Mouse (Mus musculus): Measurements from ENCODE around the gene Mecom. TPM values are rescaled to one million over a fixed set of nuclear protein-coding genes. Genes with fewer than 3 reads are reported as not detected.

The Mecom gene
- polyA plus RNA-seq, 1 experiment from 2014 or later, result 44.4 TPM

DNA sequence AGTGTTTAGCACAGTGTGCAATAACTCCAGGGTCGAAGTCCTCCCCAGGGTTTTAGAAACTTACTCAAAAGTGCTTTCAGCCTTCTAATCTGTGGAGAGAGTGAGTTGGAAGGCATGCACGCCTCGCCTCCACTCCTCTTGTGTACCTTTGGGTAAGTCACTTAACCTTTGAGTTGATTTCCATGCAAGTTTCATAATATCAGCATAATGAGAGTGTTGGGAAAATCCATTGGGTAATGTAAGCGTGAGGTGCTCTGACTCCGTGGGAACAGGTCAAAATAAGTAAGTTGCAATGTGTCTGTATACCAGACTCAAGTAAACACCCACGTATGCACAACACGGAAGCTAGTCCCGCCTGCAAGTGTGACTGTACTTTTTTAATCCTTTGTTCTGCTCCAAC, 528.4 kb downstream of the Mecom start:
- 83% methylated on average over 8 of the region's 8 CpGs for WGBS

DNA sequence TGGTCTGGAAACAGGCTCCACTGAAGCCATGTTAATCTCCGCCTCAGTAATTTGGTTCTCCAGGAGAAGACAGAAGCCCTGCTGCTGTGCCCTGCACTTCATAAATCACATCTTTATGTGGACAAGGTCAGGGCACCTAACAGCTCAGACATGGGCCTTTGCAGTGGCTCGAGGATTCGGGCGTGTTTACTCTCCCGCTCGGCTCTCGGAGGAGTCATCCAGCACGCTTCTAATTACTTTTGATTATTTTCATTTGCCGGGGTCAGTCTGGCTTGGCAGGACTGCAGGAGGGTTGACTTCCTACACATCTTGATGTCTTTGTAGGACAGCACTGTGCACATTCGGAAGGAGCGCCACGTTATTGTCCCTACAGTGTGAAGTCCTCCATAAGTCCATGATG, 529.6 kb downstream of the Mecom start:
- peaks cover 17% of the 10 kb centered on the region; the same call in 1 of the 2 replicates for H3K27me3 ChIP-seq
- H3K27ac ChIP-seq, result no peak overlapping the region
- no peak overlapping the region for H3K9ac ChIP-seq
- H3K9me3 ChIP-seq (replicated peaks), result no peaks in the 10 kb centered on the region
- H3K4me2 ChIP-seq (replicated peaks), result no peak overlapping the region
- H3K36me3 ChIP-seq, result no peaks in the 10 kb centered on the region
- WGBS, result 26% methylated on average over 12 of the region's 12 CpGs
- ATAC-seq (ENCODE audit: low FRiP score), result no peak
- no peak overlapping the region for H3K4me3 ChIP-seq
- H3K4me1 ChIP-seq, result peaks cover 13% of the 10 kb centered on the region

More for the DNA sequence above, 528.4 kb downstream of the Mecom start:
- Histone ChIP-seq H3K9me3 (replicated peaks) (no peaks in the 10 kb centered on the region), H3K4me3 (no peak overlapping the region), H3K4me2 (replicated peaks) (no peak overlapping the region), H3K9ac (no peak overlapping the region), H3K27ac (no peak overlapping the region), H3K27me3 (peaks cover 14% of the 10 kb centered on the region; the same call in 1 of the 2 replicates), H3K4me1 (peaks cover 10% of the 10 kb centered on the region), H3K36me3 (no peaks in the 10 kb centered on the region)
- no peak for ATAC-seq (ENCODE audit: low FRiP score)

GRCm38 (mm10) chr3:30016766-30017165, 531.0 kb downstream of the Mecom start:
- Histone ChIP-seq H3K36me3 (no peaks in the 10 kb centered on the region), H3K9ac (no peak overlapping the region), H3K27ac (no peak overlapping the region), H3K4me3 (no peak overlapping the region), H3K9me3 (replicated peaks) (no peaks in the 10 kb centered on the region), H3K4me1 (peaks cover 21% of the 10 kb centered on the region), H3K4me2 (replicated peaks) (no peak overlapping the region), H3K27me3 (peaks cover 20% of the 10 kb centered on the region)
- 62% methylated on average over 5 of the region's 5 CpGs for WGBS
- no peak for ATAC-seq (ENCODE audit: low FRiP score)

GRCm38 (mm10) chr3:30014962-30015660, 532.7 kb downstream of the Mecom start:
- no peaks in the 10 kb centered on the region for H3K36me3 ChIP-seq
- no peaks in the 10 kb centered on the region for H3K9me3 ChIP-seq (replicated peaks)
- H3K4me2 ChIP-seq (replicated peaks), result no peak overlapping the region
- H3K9ac ChIP-seq, result no peak overlapping the region
- 8% methylated on average over 10 of the region's 10 CpGs for WGBS
- H3K4me1 ChIP-seq, result peaks cover 21% of the 10 kb centered on the region
- peak; percentile 57; the same call in 1 of the 2 replicates for ATAC-seq (ENCODE audit: low FRiP score)
- H3K27ac ChIP-seq, result no peak overlapping the region
- no peak overlapping the region for H3K4me3 ChIP-seq
- H3K27me3 ChIP-seq, result peaks cover 28% of the 10 kb centered on the region

DNA sequence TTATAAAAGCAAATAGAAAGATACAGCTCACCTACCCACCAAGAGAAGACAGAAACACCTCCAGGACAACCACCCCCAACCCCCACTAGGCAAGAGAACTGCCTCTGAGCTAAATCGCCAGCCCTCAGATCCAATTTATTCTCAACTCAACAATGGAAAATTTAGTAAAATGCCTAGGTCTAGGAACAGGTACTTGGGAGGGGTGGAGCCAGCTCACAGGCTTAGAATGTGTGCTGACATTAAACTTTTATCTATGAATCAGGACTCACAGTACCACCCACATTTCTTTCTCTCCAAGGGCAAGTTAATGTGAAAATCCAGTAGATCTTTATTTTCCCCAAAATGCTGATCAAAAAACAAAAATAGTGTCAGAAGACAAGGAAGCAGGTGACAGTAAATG, 533.5 kb downstream of the Mecom start:
- WGBS, result 59% methylated on average over 1 of the region's 1 CpGs
- H3K4me3 ChIP-seq, result no peak overlapping the region
- H3K36me3 ChIP-seq, result no peaks in the 10 kb centered on the region
- no peaks in the 10 kb centered on the region for H3K9me3 ChIP-seq (replicated peaks)
- no peak overlapping the region for H3K27ac ChIP-seq
- no peak overlapping the region for H3K9ac ChIP-seq
- H3K4me2 ChIP-seq (replicated peaks), result no peak overlapping the region
- H3K4me1 ChIP-seq, result peaks cover 21% of the 10 kb centered on the region
- peaks cover 28% of the 10 kb centered on the region for H3K27me3 ChIP-seq
- ATAC-seq (ENCODE audit: low FRiP score), result no peak

DNA sequence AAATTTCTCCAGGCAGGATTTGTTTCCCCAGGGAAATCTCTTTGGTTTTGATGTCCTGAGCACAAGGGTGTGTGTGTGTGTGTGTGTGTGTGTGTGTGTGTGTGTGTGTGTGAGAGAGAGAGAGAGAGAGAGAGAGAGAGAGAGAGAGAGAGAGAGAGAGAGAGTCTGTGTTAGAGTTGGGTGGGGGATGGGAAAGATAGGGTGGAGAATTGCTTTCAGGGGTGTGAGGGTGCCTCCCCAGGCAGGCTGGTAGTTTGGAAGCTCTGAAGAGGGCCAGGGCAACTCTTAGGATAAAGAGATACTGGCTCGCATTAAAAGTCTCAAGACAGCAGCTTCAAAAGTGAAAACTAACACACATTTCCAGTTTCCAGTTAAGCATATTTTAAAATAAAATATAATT, 534.4 kb downstream of the Mecom start:
- WGBS, result 22% methylated on average over 1 of the region's 1 CpGs
- Histone ChIP-seq H3K4me2 (replicated peaks) (peak overlapping the region; percentile 79), H3K27ac (peak overlapping the region; percentile 85; the same call in 1 of the 2 replicates), H3K36me3 (no peaks in the 10 kb centered on the region), H3K4me3 (peak overlapping the region; percentile 51; the same call in 1 of the 2 replicates), H3K9me3 (replicated peaks) (no peaks in the 10 kb centered on the region), H3K9ac (peak overlapping the region; percentile 73), H3K27me3 (peaks cover 28% of the 10 kb centered on the region), H3K4me1 (peaks cover 21% of the 10 kb centered on the region)
- 0 out of 2 replicates have a peak, but pooled peaks have one; percentile 14 for ATAC-seq (ENCODE audit: low FRiP score)

DNA sequence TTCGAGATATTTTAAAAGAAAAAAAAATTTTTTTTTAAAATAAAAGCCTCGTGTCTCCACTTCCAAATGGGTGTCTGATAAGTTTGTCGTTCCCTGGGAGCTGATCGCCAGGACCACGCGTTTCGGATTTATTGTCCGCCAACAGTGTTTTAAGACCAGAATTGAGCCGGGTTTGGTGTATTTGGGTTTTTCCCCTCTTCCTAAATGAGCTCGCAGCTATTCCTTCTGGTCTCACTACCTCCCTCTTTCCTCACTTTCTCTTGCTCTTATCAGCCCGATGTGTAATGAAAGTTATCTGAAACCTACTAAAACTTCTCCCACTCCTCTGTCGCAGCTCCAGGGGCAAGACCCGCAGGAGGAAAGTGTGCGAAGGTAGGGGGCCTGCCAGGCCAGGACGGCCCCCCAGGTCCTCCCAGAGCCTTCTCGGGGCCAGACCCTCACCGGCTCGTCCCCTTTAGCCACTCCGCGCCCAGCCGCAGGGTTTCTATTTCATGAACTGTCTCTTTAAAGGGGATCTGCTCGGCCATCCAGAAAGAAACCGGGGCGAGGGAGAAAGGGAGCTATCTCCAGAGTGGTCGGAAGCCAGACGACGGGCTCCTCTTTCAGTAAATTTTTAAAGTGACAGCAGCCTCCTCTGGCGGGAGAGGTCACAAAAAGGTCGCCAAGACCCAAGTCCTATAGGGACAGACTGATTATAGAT, 535.0 kb downstream of the Mecom start:
- Histone ChIP-seq H3K9me3 (replicated peaks) (no peaks in the 10 kb centered on the region), H3K4me1 (peaks cover 17% of the 10 kb centered on the region), H3K9ac (peak overlapping the region; percentile 73), H3K27me3 (peaks cover 28% of the 10 kb centered on the region), H3K4me3 (peak overlapping the region; percentile 51), H3K27ac (peak overlapping the region; percentile 85), H3K4me2 (replicated peaks) (peak overlapping the region; percentile 79), H3K36me3 (no peaks in the 10 kb centered on the region)
- under 1% methylated on average over 29 of the region's 29 CpGs for WGBS
- peak; percentile 63 for ATAC-seq (ENCODE audit: low FRiP score)

GRCm38 (mm10) chr3:30012150-30012549, 535.7 kb downstream of the Mecom start:
- H3K9ac ChIP-seq, result peak overlapping the region; percentile 73
- 0 out of 2 replicates have a peak, but pooled peaks have one; percentile 53 for ATAC-seq (ENCODE audit: low FRiP score)
- H3K27me3 ChIP-seq, result peaks cover 28% of the 10 kb centered on the region
- under 1% methylated on average over 27 of the region's 27 CpGs for WGBS
- peaks cover 15% of the 10 kb centered on the region for H3K4me1 ChIP-seq
- no peaks in the 10 kb centered on the region for H3K9me3 ChIP-seq (replicated peaks)
- peak overlapping the region; percentile 85 for H3K27ac ChIP-seq
- peak overlapping the region; percentile 79 for H3K4me2 ChIP-seq (replicated peaks)
- peak overlapping the region; percentile 51 for H3K4me3 ChIP-seq
- H3K36me3 ChIP-seq, result no peaks in the 10 kb centered on the region

DNA sequence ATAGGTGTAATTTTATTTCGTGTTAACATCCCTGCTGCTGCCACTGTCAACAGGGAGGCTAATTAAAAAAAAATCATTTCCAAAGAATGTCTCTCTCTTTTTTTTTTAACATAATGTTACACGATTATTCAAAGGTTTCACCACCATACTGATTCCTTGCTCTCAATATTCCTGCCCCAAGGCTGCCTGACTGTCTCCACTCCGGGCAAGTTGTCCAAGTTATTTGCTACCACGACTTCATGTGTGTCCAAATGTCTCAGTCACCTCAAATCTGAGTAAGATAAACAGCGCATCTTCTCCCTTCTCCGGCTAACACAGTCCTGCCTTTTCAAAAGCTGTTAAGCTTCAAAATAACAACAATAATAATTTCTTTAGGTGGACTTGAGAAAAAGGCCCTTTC, 536.1 kb downstream of the Mecom start:
- Histone ChIP-seq H3K27me3 (peaks cover 27% of the 10 kb centered on the region), H3K27ac (peak overlapping the region; percentile 85; the same call in 1 of the 2 replicates), H3K4me3 (peak overlapping the region; percentile 51), H3K36me3 (no peaks in the 10 kb centered on the region), H3K9me3 (replicated peaks) (no peaks in the 10 kb centered on the region), H3K4me1 (peaks cover 15% of the 10 kb centered on the region), H3K4me2 (replicated peaks) (peak overlapping the region; percentile 79), H3K9ac (peak overlapping the region; percentile 38; the same call in 1 of the 2 replicates)
- WGBS, result 10% methylated on average over 6 of the region's 6 CpGs
- ATAC-seq (ENCODE audit: low FRiP score), result no peak

DNA sequence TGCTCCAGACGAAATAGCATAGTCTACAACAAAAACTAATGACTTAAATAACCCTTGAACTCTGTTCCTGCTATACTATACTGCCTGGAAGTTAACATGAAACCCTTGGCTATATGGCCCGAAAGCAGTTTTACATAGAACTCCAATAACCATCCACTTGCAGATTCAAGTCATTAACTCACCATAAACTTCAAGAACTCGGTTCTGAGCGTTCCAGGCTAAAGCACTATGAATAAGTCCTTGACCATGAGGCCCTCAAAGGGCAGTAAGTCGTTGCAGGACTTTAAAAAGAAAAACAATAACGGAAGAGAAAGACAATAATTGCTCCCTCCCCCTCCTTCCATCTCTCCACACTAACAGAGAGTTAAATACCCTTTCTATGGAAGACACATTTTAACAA, 536.9 kb downstream of the Mecom start:
- Histone ChIP-seq H3K4me1 (peaks cover 15% of the 10 kb centered on the region), H3K9ac (peak overlapping the region; percentile 35; the same call in 1 of the 2 replicates), H3K27ac (peak overlapping the region; percentile 85; the same call in 1 of the 2 replicates), H3K27me3 (peaks cover 20% of the 10 kb centered on the region), H3K4me2 (replicated peaks) (peak overlapping the region; percentile 79), H3K4me3 (peak overlapping the region; percentile 51), H3K9me3 (replicated peaks) (no peaks in the 10 kb centered on the region), H3K36me3 (no peaks in the 10 kb centered on the region)
- no peak for ATAC-seq (ENCODE audit: low FRiP score)
- WGBS, result 22% methylated on average over 6 of the region's 6 CpGs

DNA sequence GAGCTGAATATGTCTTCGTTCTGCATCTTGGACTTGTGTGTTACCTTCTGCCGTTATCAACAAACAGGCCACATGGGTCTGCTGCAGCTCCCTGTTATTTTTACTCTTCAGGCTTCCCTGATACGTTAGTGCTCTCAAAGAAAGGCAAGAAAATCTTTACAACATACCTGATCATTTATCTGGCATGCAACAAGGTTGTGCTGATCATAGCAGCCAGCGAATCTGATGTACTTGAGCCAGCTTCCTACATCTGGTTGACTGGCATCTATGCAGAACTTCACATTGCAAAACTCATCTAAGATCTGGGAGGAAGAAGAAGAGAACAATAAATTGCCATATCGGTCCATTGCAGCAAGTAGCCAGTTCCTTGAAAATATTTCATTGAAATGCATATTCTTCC, 538.2 kb downstream of the Mecom start:
- no peaks in the 10 kb centered on the region for H3K9me3 ChIP-seq (replicated peaks)
- no peak for ATAC-seq (ENCODE audit: low FRiP score)
- peak overlapping the region; percentile 34 for H3K4me2 ChIP-seq (replicated peaks)
- H3K4me3 ChIP-seq, result peak overlapping the region; percentile 19
- no peak overlapping the region for H3K27ac ChIP-seq
- peaks cover 16% of the 10 kb centered on the region for H3K27me3 ChIP-seq
- no peaks in the 10 kb centered on the region for H3K36me3 ChIP-seq
- peaks cover 14% of the 10 kb centered on the region for H3K4me1 ChIP-seq
- H3K9ac ChIP-seq, result no peak overlapping the region; the same call in 1 of the 2 replicates
- WGBS, result 71% methylated on average over 5 of the region's 5 CpGs

DNA sequence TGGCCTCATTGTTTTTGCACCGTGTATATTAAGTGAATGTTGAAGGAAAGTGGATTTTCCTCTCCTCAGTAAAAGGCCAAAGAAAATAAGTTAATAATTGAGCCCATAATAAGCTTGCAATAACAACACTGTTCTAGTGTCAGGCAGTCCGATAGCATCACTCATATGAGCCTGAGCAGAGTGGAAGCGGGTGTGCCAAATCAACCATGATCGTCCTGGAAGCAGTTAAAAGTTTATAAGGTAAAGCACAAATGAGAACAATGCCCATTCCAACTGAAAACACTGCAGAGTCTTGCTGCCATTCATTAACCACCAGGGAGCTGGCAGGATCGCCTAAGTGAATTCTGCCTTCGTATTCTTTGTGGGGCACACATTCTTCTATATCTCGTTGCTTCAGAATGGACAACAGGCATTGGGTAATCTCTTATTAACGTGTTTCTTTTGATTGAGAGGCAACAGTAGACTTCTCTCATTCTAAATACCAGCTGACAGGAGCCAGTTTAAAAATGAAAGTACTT, 542.9 kb downstream of the Mecom start:
- no peak overlapping the region for H3K9ac ChIP-seq
- no peak overlapping the region for H3K4me3 ChIP-seq
- no peaks in the 10 kb centered on the region for H3K9me3 ChIP-seq (replicated peaks)
- H3K36me3 ChIP-seq, result no peaks in the 10 kb centered on the region
- no peak overlapping the region for H3K27ac ChIP-seq
- 41% methylated on average over 8 of the region's 8 CpGs for WGBS
- peaks cover 3% of the 10 kb centered on the region; the same call in 1 of the 2 replicates for H3K4me1 ChIP-seq
- ATAC-seq (ENCODE audit: low FRiP score), result no peak
- H3K27me3 ChIP-seq, result no peaks in the 10 kb centered on the region
- no peak overlapping the region for H3K4me2 ChIP-seq (replicated peaks)
